ENCODE assay signal across 8 mouse cellular contexts in genomic region chr4:64200151-64200807, GRCm38 (mm10).
DNase-seq lines count a peak whose midpoint lies in the region; ATAC-seq lines count a peak whose summit lies in the region.
"Had no signal": no experiment of that assay in that cellular context is flagged by ENCODE, and none has a peak within 500 bp of the region (broad histone marks: within the 10 kb centered on the region; RNA-seq: fewer than 3 reads in every experiment).

No protein-coding gene starts in this region.

- no peaks in the 10 kb centered on the region for H3K27me3 ChIP-seq in forebrain, embryonic 12.5 days
- H3K27me3 ChIP-seq: heart, embryonic 13.5 days had no signal

- WGBS in forebrain, embryonic 12.5 days, result 62% methylated on average over 3 of the region's 3 CpGs

- no peak overlapping the region for H3K4me3 ChIP-seq in forebrain, embryonic 12.5 days (replicated peaks)
- H3K4me3 ChIP-seq: heart, embryonic 13.5 days had no signal

- H3K27ac ChIP-seq in forebrain, embryonic 12.5 days, result no peak overlapping the region
- H3K27ac ChIP-seq: heart, embryonic 13.5 days had no signal

- H3K9me3 ChIP-seq in forebrain, embryonic 12.5 days, result no peaks in the 10 kb centered on the region
- H3K9me3 ChIP-seq: heart, embryonic 13.5 days had no signal

- no peaks in the 10 kb centered on the region for H3K36me3 ChIP-seq in forebrain, embryonic 12.5 days (replicated peaks)
- H3K36me3 ChIP-seq: heart, embryonic 13.5 days had no signal

- no peak overlapping the region for H3K4me2 ChIP-seq in forebrain, embryonic 12.5 days
- H3K4me2 ChIP-seq: heart, embryonic 13.5 days had no signal

- H3K4me1 ChIP-seq in forebrain, embryonic 12.5 days, result peaks cover 5% of the 10 kb centered on the region

- no peak overlapping the region for H3K9ac ChIP-seq in forebrain, embryonic 12.5 days
- H3K9ac ChIP-seq: heart, embryonic 13.5 days had no signal

- peak; percentile 75; the same call in 1 of the 2 replicates for ATAC-seq in forebrain, embryonic 12.5 days (ENCODE audit: low FRiP score)
- ATAC-seq in monocyte, adult 5-6 weeks (replicated peaks; ENCODE audit: insufficient number of reproducible peaks, low FRiP score, low TSS enrichment, poor library complexity, severe bottlenecking), result no peak

- peak; percentile 37 for DNase-seq in kidney, postnatal 10 days
- DNase-seq in kidney, adult 18-20 months, result no peak
- peak; percentile 91 for DNase-seq in cerebellum, adult 11-12 months
- peak; percentile 29 to 43 for DNase-seq in layer of hippocampus, postnatal 10 days (ENCODE audit: low spot score in 2 of 2)
- DNase-seq in right cerebral cortex, postnatal 4 days, result peak; percentile 58
